Mouse (Mus musculus): ENCODE measurements around the gene A630001G21Rik. TPM values are rescaled to one million over a fixed set of nuclear protein-coding genes. Genes with fewer than 3 reads are reported as not detected.
A peak's percentile ranks its signal among the peaks of the same experiment; 100 is the strongest.

Gene A630001G21Rik
- polyA plus RNA-seq, 1 experiment from 2014 or later: 1.2 TPM

DNA sequence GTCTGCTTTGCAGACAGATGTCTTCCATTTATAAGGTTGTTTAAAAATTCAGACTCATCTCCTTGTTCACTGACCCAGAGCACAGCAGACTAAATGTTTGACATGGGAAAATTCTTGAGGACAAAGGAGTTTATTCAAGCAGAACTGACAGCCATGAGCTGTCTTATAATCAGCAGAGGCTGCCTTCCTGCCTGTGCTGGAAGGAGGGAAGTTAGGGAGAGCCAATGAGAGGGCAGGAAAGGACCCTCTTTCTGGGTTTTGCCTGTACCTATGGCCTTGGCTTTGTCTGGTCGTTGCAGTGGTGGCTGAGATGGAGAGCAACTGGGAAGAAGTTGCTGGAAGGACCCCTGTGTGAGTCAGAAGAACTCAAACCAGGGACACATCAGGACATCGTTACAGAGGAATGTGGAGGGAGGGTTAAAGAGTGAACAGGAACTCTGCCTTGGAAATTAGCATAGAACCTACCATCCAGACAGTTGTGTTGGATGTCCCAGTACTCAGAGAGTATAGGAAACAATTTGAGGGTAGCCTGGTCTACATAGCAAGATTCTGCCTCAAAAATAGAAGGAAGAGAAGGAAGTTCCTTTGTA lies 35.4 kb downstream of the A630001G21Rik start:
- Histone ChIP-seq H3K9me3 (replicated peaks) (no peaks in the 10 kb centered on the region), H3K9ac (no peak overlapping the region), H3K4me1 (0 out of 2 replicates have a peak, but pooled peaks cover 8% of the 10 kb centered on the region), H3K4me2 (replicated peaks) (no peak overlapping the region), H3K4me3 (no peak overlapping the region), H3K36me3 (no peaks in the 10 kb centered on the region), H3K27me3 (no peaks in the 10 kb centered on the region), H3K27ac (no peak overlapping the region)
- peak; percentile 95 for ATAC-seq (ENCODE audit: low FRiP score)
- WGBS: 4% methylated on average over 2 of the region's 2 CpGs

DNA sequence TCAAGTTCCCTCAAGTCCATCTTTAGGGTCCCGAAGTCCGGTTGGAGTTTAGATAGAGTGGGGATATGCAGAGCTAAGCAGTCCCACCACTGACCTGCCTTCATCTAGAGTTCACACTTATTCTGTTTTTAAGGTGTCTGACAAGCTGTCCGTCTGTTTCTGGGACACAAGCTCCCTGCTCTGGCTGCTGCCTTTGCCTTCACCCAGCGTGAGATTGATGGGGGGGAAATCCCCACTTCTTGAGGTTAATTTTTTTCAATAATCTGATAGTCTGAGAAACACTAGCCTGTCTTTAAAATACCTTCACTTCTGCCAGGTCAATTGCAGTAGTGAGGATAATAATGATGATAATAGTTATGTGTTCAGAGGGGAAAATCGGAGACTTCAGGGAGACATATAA lies 36.1 kb downstream of the A630001G21Rik start:
- Histone ChIP-seq H3K9ac (no peak overlapping the region), H3K27me3 (no peaks in the 10 kb centered on the region), H3K4me3 (no peak overlapping the region), H3K27ac (no peak overlapping the region), H3K36me3 (no peaks in the 10 kb centered on the region), H3K4me1 (0 out of 2 replicates have a peak, but pooled peaks cover 8% of the 10 kb centered on the region), H3K9me3 (replicated peaks) (no peaks in the 10 kb centered on the region), H3K4me2 (replicated peaks) (no peak overlapping the region)
- ATAC-seq (ENCODE audit: low FRiP score): no peak
- WGBS: 36% methylated on average over 5 of the region's 5 CpGs

DNA sequence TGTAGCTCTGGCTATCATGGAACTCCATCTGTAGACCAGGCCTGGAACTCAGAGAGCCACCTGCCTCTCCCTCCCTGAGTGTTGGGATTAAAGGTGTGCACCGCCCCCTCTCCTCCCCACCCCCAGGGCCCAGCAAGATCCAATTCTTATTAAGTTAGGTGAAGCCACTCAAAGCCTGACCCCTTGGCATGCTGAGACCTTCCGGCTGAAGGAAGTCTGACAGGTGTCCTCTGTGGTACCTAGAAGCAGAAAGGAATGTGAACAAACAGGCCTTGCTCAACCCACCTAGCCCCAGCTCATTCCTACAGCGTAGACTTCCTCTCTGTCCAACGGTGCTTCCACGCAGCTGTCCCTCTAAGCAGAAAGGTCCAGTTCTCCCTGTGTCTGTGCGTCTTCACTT lies 37.5 kb downstream of the A630001G21Rik start:
- Histone ChIP-seq H3K4me3 (no peak overlapping the region), H3K27me3 (no peaks in the 10 kb centered on the region), H3K27ac (no peak overlapping the region), H3K4me2 (replicated peaks) (no peak overlapping the region), H3K9ac (no peak overlapping the region), H3K9me3 (replicated peaks) (no peaks in the 10 kb centered on the region), H3K36me3 (no peaks in the 10 kb centered on the region), H3K4me1 (0 out of 2 replicates have a peak, but pooled peaks cover 8% of the 10 kb centered on the region)
- no peak for ATAC-seq (ENCODE audit: low FRiP score)
- 78% methylated on average over 6 of the region's 6 CpGs for WGBS

DNA sequence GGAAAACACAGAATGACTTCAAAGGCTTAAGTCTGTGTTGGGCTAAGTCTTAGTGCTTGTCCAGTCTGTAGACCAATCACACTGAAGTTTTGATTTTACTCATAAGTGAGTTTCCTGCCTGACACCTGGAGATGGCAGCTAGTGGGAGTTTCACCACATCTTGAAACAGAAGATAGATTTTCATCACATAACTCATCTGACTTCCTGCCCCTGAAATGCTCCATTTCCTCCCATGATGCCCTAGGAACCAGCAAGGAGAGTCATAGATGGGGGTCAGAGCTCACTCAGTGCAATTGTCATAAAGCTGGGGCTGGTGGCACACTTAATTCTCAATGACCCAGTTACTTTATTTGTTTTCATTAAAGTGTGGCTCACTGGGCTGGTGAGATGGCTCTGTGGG lies 38.6 kb downstream of the A630001G21Rik start:
- no peaks in the 10 kb centered on the region for H3K27me3 ChIP-seq
- H3K27ac ChIP-seq: no peak overlapping the region
- H3K9me3 ChIP-seq (replicated peaks): no peaks in the 10 kb centered on the region
- H3K36me3 ChIP-seq: no peaks in the 10 kb centered on the region
- H3K4me1 ChIP-seq: 0 out of 2 replicates have a peak, but pooled peaks cover 8% of the 10 kb centered on the region
- no peak overlapping the region for H3K4me2 ChIP-seq (replicated peaks)
- no peak overlapping the region for H3K9ac ChIP-seq
- no peak for ATAC-seq (ENCODE audit: low FRiP score)
- no peak overlapping the region for H3K4me3 ChIP-seq

DNA sequence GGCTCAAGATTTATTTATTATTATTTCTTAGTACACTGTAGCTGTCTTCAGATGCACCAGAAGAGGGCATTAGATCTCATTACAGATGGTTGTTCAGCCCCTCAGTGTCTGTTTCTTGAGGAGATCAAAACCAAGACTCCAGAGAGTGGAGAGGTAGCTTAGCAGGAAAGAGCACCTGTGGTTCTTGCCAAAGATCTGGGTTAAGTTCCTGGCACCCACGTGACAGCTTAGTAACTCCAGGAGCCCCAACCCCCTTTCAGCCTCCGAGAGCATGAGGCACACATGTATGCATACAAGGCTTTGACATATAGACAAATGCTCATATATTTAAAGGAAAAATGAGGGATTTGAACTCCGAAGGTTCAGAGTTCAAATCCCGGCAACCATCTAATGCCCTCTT lies 39.4 kb downstream of the A630001G21Rik start:
- Histone ChIP-seq H3K4me3 (no peak overlapping the region), H3K9me3 (replicated peaks) (no peaks in the 10 kb centered on the region), H3K36me3 (no peaks in the 10 kb centered on the region), H3K27me3 (no peaks in the 10 kb centered on the region), H3K4me1 (0 out of 2 replicates have a peak, but pooled peaks cover 8% of the 10 kb centered on the region), H3K9ac (no peak overlapping the region), H3K27ac (no peak overlapping the region), H3K4me2 (replicated peaks) (no peak overlapping the region)
- ATAC-seq (ENCODE audit: low FRiP score): no peak
- 98% methylated on average over 4 of the region's 4 CpGs for WGBS

DNA sequence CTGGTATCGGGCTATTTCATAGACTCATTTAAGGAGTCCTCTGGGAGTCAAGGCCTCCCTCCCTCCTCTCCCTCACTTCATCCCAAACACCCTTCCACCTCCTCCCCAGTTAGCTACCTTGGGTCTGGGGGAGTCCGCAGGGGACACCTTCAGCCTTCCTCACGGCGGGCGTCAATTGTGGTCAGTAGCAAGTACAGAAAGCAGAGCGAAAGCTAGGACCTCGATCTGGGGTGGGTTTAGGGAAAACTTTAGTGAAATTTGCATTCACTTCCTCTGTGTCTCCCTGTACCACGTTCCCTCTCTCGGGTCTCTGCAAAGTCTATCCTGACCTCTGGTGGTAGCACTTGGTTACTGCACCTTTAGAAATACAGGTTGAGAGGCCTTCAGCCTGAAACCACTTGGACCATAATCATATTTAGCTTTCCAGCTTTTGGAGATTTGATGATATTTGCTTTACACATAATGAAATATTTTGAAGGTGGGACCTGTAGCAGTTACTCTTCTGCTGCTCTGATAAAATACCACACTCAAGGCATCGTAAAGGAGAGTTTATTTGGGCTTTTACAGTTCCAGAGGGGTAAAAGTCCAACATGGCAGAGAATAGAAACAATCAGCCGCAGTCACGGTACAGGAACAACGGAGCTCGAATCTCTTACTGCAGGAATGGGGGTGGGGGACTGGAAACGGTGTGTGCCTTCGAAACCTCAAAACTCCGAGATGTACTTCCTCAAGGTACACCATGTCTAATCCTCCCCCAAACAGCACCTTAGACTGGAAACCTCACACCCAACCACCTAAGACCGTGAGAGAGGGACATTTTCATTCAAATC lies 41.9 kb downstream of the A630001G21Rik start:
- H3K9me3 ChIP-seq (replicated peaks): no peaks in the 10 kb centered on the region
- H3K27me3 ChIP-seq: no peaks in the 10 kb centered on the region
- no peak overlapping the region for H3K27ac ChIP-seq
- no peak overlapping the region for H3K9ac ChIP-seq
- H3K36me3 ChIP-seq: no peaks in the 10 kb centered on the region
- peak; percentile 46; the same call in 1 of the 2 replicates for ATAC-seq (ENCODE audit: low FRiP score)
- H3K4me1 ChIP-seq: no peaks in the 10 kb centered on the region
- peak overlapping the region; percentile 30 for H3K4me2 ChIP-seq (replicated peaks)
- H3K4me3 ChIP-seq: 0 out of 2 replicates have a peak overlapping the region, but pooled peaks have one; percentile 10
- 40% methylated on average over 18 of the region's 18 CpGs for WGBS

DNA sequence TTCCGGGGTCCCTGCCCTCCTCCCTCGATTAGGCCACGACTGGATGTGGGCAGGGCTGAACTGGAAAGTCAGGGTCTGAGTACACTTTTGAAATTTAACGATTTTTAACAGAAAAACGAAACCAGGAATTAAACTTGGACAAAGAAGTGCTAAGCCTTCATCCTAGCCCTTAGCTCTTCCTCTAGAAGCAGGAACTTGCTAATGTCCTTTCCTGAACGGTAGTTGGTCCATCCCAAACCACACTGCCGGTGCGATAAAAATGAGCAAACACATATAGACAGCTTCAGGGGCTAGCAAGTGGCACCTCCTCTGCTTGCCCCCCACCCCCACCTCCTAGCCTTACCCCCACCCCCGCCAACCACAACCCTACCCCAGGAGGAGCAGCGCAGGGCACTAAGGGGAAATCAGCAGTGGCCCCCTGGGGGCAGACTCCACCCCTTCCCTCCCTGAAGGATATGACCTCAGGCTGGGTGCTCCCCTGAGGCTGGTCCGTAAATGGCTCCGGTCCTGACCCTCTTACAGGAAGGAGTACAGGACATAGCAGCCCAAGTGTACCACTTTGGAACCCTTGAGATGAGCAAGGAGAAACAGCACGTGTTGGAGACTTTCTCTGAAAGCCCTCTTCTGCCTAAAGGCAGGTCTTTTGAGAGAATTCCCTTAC lies 42.9 kb downstream of the A630001G21Rik start:
- Histone ChIP-seq H3K9me3 (replicated peaks) (no peaks in the 10 kb centered on the region), H3K4me2 (replicated peaks) (no peak overlapping the region; the same call in 1 of the 2 replicates)

DNA sequence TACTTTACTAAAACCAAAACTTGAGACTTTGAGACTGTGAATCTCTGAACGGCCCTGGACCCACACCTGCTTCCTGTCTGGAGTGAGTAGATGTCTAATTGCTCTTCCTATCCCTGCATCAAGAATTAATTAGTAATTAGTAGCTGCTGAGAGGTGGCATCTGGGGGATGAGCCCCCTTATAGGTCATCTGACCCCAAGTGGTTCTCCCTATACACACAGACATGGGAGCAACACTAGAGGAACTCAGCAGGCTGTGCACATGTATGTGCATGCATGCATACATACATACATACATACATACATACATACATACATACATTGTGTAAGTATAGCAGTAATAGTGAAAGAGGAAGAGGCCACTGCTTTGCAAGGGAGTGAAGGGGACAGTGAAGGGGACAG lies 43.9 kb downstream of the A630001G21Rik start:
- Histone ChIP-seq H3K4me3 (no peak overlapping the region), H3K4me1 (no peaks in the 10 kb centered on the region), H3K4me2 (replicated peaks) (no peak overlapping the region), H3K27me3 (no peaks in the 10 kb centered on the region), H3K9me3 (replicated peaks) (no peaks in the 10 kb centered on the region), H3K27ac (no peak overlapping the region), H3K36me3 (no peaks in the 10 kb centered on the region), H3K9ac (no peak overlapping the region)
- ATAC-seq (ENCODE audit: low FRiP score): no peak
- 81% methylated on average over 1 of the region's 1 CpGs for WGBS

More for the DNA sequence above, 42.9 kb downstream of the A630001G21Rik start:
- no peaks in the 10 kb centered on the region for H3K27me3 ChIP-seq
- H3K4me3 ChIP-seq: no peak overlapping the region
- ATAC-seq (ENCODE audit: low FRiP score): peak; percentile 35; the same call in 1 of the 2 replicates
- WGBS: 75% methylated on average over 13 of the region's 13 CpGs
- H3K9ac ChIP-seq: no peak overlapping the region
- no peak overlapping the region for H3K27ac ChIP-seq
- no peaks in the 10 kb centered on the region for H3K36me3 ChIP-seq
- no peaks in the 10 kb centered on the region for H3K4me1 ChIP-seq

DNA sequence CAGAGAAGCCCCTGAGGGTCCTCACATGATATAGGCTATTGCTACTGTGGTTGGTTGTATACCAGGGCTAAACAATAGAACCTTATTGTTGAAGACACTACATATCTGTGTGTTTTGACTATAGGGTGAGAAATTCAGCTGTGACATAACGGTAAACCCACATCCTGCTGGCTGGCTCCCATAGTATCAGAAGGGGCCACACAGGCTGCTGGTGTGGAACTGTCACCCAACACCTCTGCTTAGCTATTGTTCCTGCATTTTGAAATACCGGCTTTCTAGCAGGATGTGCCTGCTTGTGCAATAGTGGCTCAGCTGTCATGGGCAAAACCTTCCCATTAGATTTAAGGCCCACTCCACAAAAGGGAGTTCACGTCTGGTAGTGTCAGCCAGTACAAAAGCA lies 45.9 kb downstream of the A630001G21Rik start:
- ATAC-seq (ENCODE audit: low FRiP score): no peak
- WGBS: 86% methylated on average over 3 of the region's 3 CpGs

DNA sequence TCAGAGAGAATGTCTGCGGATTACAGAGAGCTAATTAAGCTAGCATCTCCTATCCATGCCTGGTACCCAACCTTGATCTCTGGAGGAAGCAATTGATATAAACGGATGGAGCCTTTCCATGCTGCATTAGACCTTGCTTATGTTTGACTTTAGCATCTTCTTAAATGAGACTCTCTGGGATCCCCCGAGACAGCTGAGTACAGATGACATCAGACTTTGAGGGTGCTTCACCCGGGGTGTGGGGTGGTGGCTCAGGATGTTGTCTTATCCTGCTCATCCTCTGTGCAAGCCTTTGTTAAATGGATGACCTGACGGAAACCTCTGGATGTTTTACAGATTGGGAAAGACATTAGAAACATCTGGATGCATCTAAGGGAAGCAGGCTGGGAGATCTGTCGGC lies 48.0 kb downstream of the A630001G21Rik start:
- H3K4me1 ChIP-seq: no peaks in the 10 kb centered on the region
- no peak overlapping the region for H3K4me2 ChIP-seq (replicated peaks)
- no peak overlapping the region for H3K9ac ChIP-seq
- no peak for ATAC-seq (ENCODE audit: low FRiP score)
- no peak overlapping the region for H3K27ac ChIP-seq
- H3K4me3 ChIP-seq: no peak overlapping the region
- H3K36me3 ChIP-seq: no peaks in the 10 kb centered on the region
- H3K9me3 ChIP-seq (replicated peaks): no peaks in the 10 kb centered on the region
- H3K27me3 ChIP-seq: no peaks in the 10 kb centered on the region
- 82% methylated on average over 6 of the region's 6 CpGs for whole genome bisulfite sequencing

More for the DNA sequence above, 45.9 kb downstream of the A630001G21Rik start:
- no peak overlapping the region for H3K9ac ChIP-seq
- no peaks in the 10 kb centered on the region for H3K27me3 ChIP-seq
- H3K4me2 ChIP-seq (replicated peaks): no peak overlapping the region
- no peaks in the 10 kb centered on the region for H3K9me3 ChIP-seq (replicated peaks)
- H3K36me3 ChIP-seq: no peaks in the 10 kb centered on the region
- H3K4me3 ChIP-seq: no peak overlapping the region
- no peaks in the 10 kb centered on the region for H3K4me1 ChIP-seq
- H3K27ac ChIP-seq: no peak overlapping the region

DNA sequence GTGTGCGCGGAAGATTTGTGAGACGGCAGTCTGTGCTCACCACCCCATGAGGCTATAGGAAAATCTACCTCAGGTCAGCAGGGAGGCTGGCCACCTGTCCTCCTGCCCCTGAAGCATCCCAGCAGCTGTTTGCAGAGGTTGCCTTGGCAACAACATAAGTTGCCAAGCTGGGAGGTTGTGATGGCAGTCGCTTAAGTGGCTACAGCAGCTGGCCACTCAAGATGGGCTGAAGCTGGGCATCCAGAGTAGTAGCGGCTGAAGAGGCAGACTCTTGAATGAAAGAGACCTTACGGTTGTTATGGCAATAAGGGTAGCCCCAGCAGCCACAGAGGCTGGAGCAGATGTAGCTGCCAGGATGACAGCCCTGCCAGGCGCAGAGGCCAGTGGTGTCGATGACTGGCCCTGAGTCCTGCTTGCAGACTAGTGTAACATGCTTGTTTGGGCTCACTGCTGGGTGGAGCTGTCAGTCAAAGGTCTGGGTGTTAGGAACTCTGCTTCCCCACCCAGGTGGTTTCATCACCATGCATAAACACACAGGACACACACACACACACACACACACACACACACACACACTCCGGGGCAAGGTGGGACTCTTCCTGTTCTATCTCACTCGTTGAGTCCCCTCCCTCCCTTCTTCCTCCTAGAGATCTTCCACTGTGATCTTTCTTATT lies 58.1 kb downstream of the A630001G21Rik start:
- Histone ChIP-seq H3K27me3 (no peaks in the 10 kb centered on the region), H3K27ac (no peak overlapping the region), H3K4me2 (replicated peaks) (no peak overlapping the region), H3K9ac (no peak overlapping the region), H3K4me1 (peaks cover 8% of the 10 kb centered on the region), H3K9me3 (replicated peaks) (no peaks in the 10 kb centered on the region), H3K36me3 (no peaks in the 10 kb centered on the region), H3K4me3 (no peak overlapping the region)
- ATAC-seq (ENCODE audit: low FRiP score): peak; percentile 55
- 59% methylated on average over 10 of the region's 10 CpGs for WGBS

DNA sequence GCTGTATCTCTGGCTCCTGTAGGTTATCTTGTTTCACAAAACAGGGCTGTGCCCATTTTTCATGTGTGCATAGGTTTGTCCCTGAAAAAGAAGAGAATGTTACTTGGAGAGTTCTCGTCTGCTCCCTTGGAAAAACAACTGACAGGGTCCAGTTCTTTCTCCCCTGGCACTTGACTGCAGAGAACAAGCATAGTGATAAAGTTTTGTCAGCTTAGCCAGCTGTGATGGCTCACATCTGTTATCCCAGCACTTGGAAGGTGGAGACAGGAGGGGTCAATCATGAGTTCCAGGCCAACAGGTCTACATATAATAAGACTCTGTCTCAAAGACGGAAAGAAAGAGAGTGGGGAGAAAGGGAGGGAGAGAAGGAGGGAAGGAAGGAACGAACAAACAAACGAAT lies 59.4 kb downstream of the A630001G21Rik start:
- ATAC-seq (ENCODE audit: low FRiP score): no peak
- Histone ChIP-seq H3K9ac (no peak overlapping the region), H3K4me2 (replicated peaks) (no peak overlapping the region), H3K36me3 (no peaks in the 10 kb centered on the region), H3K27me3 (no peaks in the 10 kb centered on the region), H3K9me3 (replicated peaks) (no peaks in the 10 kb centered on the region), H3K27ac (no peak overlapping the region), H3K4me3 (no peak overlapping the region), H3K4me1 (peaks cover 8% of the 10 kb centered on the region)
- 80% methylated on average over 4 of the region's 4 CpGs for WGBS
